Mouse (Mus musculus) midbrain, embryonic 12.5 days (tissue): ENCODE data around the gene Sin3b. TPM values are rescaled to one million over a fixed set of nuclear protein-coding genes. Genes with fewer than 3 reads are reported as not detected.

Experiments
- microRNA-seq: library from miRNA; unstranded; fragments of <30 nt; microRNA quantifications from one replicate; pipeline ENCODE4, GENCODE M21; 2017
- polyA plus RNA-seq: library from polyadenylated mRNA; unstranded; fragments of >200 nt; fragmentation: Nextera tagmentation; extraction: Ambion mirVana; gene quantifications from 2 replicates; pipeline ENCODE4 v1.2.1, GENCODE M21; 2016

Gene Sin3b
- polyA plus RNA-seq, 1 experiment from 2014 or later = 157 TPM

Small RNAs within 50 kb of the gene (microRNA-seq; reads per million reads assigned to microRNA genes)
- gene Gm26237 = not detected

Other genes starting within 250 kb of the Sin3b start
- 76.6 and 82.8 TPM in 2 replicates for gene Cherp, start 248.1 kb upstream of the Sin3b start, polyA plus RNA-seq
- gene Slc35e1, start 230.7 kb upstream of the Sin3b start, polyA plus RNA-seq = 23.0 and 24.3 TPM in 2 replicates
- 19.1 and 19.6 TPM in 2 replicates for gene Med26, start 175.0 kb upstream of the Sin3b start, polyA plus RNA-seq
- gene Smim7, start 152.2 kb upstream of the Sin3b start, polyA plus RNA-seq = 127 and 128 TPM in 2 replicates
- 11.0 and 13.5 TPM in 2 replicates for gene Tmem38a, start 151.2 kb upstream of the Sin3b start, polyA plus RNA-seq
- 0.10 and 0.18 TPM in 2 replicates for gene Nwd1, start 76.6 kb upstream of the Sin3b start, polyA plus RNA-seq
- gene F2rl3, start 38.6 kb downstream of the Sin3b start, polyA plus RNA-seq = 0.65 and 0.79 TPM in 2 replicates